Mouse (Mus musculus) monocyte, adult 2 months (primary cell): Measurements from ENCODE around the gene Stk19.

ENCODE experiments used
- DNase-seq, 2 experiments: peaks; one replicate each; pipeline ENCODE4 v3.0.0; 2022; ENCODE audit warnings: low spot score in 2 of 2, low read depth in 1 of 2

Gene Stk19

GRCm38 (mm10) chr17:34836856-34837221, at the start of gene Stk19, which contains the start of gene Dxo:
Gene Stk19 (minus strand): TSS chr17:34836945.
Gene Dxo (plus strand): TSS chr17:34837019.
- peak; percentile 81 to 90 for DNase-seq

- no peak for DNase-seq
Measured at GRCm38 (mm10) chr17:34885615-34886014, 48.9 kb upstream of the Stk19 start.

- DNase-seq = no peak
Measured at GRCm38 (mm10) chr17:34884704-34885103, 48.0 kb upstream of the Stk19 start.

- no peak for DNase-seq
Measured at GRCm38 (mm10) chr17:34883332-34883731, 46.6 kb upstream of the Stk19 start.

GRCm38 (mm10) chr17:34881683-34882310, 45.1 kb upstream of the Stk19 start, which contains the start of gene Gm20547:
Gene Gm20547 (minus strand): TSS chr17:34882042.
- no peak for DNase-seq

GRCm38 (mm10) chr17:34881166-34881565, 44.4 kb upstream of the Stk19 start:
- no peak for DNase-seq

- no peak for DNase-seq
Measured at GRCm38 (mm10) chr17:34879336-34879879, 42.7 kb upstream of the Stk19 start, which contains the start of gene Zbtb12. Gene Zbtb12 (plus strand): TSS chr17:34879483.

- no peak for DNase-seq
Measured at GRCm38 (mm10) chr17:34874321-34874720, 37.6 kb upstream of the Stk19 start.

GRCm38 (mm10) chr17:34865981-34866380, 29.2 kb upstream of the Stk19 start:
- no peak for DNase-seq

- DNase-seq = no peak
Measured at GRCm38 (mm10) chr17:34862416-34863081, 25.8 kb upstream of the Stk19 start, which contains the start of gene Cfb. Gene Cfb (minus strand): TSS chr17:34862518.

GRCm38 (mm10) chr17:34861704-34862415, 25.1 kb upstream of the Stk19 start:
- no peak for DNase-seq

GRCm38 (mm10) chr17:34860514-34860913, 23.8 kb upstream of the Stk19 start:
- DNase-seq = no peak

- no peak for DNase-seq
Measured at GRCm38 (mm10) chr17:34858670-34859069, 21.9 kb upstream of the Stk19 start.

- no peak for DNase-seq
Measured at GRCm38 (mm10) chr17:34855825-34856224, 19.1 kb upstream of the Stk19 start.

- DNase-seq = no peak
Measured at GRCm38 (mm10) chr17:34854761-34855160, 18.0 kb upstream of the Stk19 start.

- no peak for DNase-seq
Measured at GRCm38 (mm10) chr17:34853511-34853910, 16.8 kb upstream of the Stk19 start.

GRCm38 (mm10) chr17:34850517-34851125, 13.9 kb upstream of the Stk19 start:
- no peak for DNase-seq

GRCm38 (mm10) chr17:34849722-34850516, 13.2 kb upstream of the Stk19 start, which contains the start of the genes Skiv2l and Nelfe:
Gene Skiv2l (minus strand): TSS chr17:34850210.
Gene Nelfe (plus strand): TSS chr17:34850391.
- DNase-seq = peak; percentile 93 to 97

- DNase-seq = no peak
Measured at GRCm38 (mm10) chr17:34847615-34848014, 10.9 kb upstream of the Stk19 start.

GRCm38 (mm10) chr17:34847192-34847591, 10.4 kb upstream of the Stk19 start:
- DNase-seq = no peak
